Mouse (Mus musculus) adrenal gland (tissue): ENCODE measurements around the gene Dhodh.

Experiments used
- intact Hi-C: fragments of 180-260 bp; cut with DNase I; formaldehyde crosslinking; loops from one replicate; pipeline ENCODE4 v1.15.1; 2025

Dhodh gene

GRCm38 (mm10) chr8:109586972-109587504 is 21.4 kb downstream of the Dhodh start:
- intact Hi-C loops: no loop called here

DNA sequence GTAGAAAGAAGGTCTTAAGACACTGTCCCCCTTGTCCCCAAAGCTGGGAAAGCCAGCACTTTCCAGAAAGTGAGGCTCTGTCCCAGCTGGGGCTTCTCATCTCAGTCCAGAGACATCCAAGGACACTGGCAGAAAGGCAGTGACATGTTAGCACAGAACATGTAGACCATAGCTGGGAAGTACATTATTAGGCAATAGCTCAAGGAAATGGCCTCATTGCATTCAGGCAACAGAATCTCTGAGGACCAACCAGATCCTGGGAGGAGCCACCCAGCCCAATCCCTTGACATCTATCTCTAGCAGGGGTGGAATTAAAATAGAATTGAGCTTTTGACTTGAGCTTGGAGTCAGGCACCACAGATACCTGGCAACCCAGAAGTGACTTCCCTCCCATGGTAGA is 22.8 kb downstream of the Dhodh start:
- intact Hi-C loops: no loop called here

- intact Hi-C loops: no loop called here
Measured at GRCm38 (mm10) chr8:109584830-109585229, 23.6 kb downstream of the Dhodh start.

GRCm38 (mm10) chr8:109584293-109584692 is 24.2 kb downstream of the Dhodh start:
- intact Hi-C loops: no loop called here

DNA sequence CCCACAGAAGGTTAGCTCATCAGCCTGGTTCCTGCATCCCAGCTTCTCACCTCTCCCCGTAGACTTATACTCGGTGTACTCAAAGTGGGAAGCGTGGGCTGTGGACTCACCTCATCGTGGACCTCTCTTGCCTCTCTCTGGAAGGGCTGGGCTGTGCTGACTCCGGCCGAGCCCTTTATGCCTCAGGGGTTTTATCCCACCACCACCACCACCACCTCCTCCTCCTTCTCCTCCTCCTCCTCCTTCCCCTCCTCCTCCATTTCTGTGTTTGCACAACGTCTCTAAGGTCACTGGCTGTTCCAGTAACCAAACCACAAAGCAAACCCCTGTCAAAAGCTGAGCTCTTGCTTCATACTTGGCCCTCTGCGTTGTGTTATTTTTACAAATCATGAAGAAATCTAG is 29.6 kb downstream of the Dhodh start, which contains the start of gene Hp:
TSS of gene Hp (minus strand) at position 273 of the 402 bp plus-strand sequence.
- intact Hi-C loops: no loop called here

GRCm38 (mm10) chr8:109576311-109576710 is 32.2 kb downstream of the Dhodh start:
- intact Hi-C loops: no loop called here

GRCm38 (mm10) chr8:109571139-109571538 is 37.3 kb downstream of the Dhodh start:
- intact Hi-C loops: no loop called here

DNA sequence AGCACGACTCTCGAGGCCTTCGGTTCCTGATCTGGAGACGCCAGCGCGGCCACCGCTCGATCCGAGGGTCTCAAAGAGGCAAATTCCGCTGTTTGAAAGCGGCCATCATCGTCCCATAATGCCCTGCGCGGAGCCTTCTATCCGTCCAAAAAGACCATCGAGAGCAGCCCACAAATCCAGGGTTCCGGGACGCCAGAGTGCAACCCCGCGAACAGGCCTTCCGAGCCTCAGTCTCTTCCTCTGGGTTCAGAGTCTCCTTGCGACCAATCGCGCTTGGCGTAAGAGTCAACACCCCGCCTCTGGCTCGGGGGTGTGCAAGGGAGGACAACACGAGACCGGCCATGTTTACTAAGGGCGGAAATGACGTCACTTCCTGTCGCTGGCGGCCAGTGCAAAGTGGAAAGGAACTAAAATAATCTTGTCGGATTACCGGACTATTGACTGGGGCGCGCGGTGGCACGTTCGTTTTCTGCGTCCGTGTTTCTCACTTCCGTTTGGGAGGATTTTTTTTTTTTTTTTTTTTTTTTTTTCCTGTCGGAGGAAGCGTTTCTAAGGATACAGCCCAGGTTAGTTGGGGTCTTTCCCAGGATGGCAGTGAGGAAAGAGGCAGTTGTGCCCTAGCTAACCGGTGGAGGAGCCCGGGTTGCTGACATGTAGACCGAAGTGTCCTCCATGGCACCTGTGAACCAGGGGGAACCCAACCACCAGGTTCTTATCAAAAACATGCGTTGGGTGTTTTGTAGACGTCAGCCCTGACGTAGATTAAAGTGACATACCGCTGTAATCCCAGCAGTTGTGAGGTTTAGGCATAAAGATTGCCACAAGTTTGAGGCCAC is 42.8 kb downstream of the Dhodh start, which contains the start of the genes Dhx38 and Txnl4b:
TSS of gene Dhx38 (minus strand) at position 364 of the 836 bp plus-strand sequence.
TSS of gene Txnl4b (plus strand) at position 395 of the 836 bp plus-strand sequence.
- intact Hi-C loops: loop anchor here (2.0 to 10.0 kb wide), 2 partner anchors 41 to 1981 kb away; partner anchors contain the start of gene Psmd7

DNA sequence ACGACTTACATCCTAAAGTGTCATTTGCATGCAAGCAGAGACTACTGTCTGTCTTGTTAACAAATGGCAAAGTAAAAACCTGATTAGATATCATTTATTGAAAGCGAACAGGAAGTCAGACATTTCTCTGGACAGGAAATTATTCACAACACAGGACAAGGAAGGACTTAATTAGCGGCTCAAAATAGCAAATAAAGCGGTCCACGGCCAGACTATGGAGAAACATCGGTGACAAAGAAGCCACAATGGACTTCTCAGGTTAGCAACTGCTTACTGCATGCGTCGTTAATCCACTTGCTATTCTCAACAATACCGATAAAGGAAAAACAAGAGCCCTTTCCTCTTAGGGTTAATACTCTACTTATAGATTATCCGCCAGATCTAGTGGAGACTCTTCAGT is 43.7 kb downstream of the Dhodh start:
- intact Hi-C loops: loop anchor here (10.0 kb wide), 1 partner anchor 1980 kb away; the partner anchor contains the start of gene Psmd7

DNA sequence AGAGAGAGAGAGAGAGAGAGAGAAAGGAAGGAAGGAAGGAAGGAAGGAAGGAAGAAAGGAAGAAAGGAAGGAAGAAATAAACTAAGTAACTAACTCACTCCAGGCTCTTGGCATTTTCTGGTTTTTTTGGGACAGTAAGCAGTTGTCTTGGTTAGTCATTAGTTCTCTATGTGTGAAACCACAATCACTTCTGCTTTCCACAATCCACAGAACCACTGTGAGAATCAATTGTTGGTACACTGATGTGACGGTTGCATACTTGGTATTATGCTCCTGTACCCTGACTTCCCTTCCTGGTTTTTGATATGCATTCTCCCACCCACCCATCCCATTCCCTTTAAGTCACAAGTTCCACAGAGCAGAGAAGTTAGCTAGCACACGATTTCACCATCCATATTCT is 44.6 kb downstream of the Dhodh start:
- intact Hi-C loops: loop anchor here (10.0 kb wide), 1 partner anchor 1979 kb away; the partner anchor contains the start of gene Psmd7

GRCm38 (mm10) chr8:109551663-109552062 is 56.8 kb downstream of the Dhodh start:
- intact Hi-C loops: no loop called here

DNA sequence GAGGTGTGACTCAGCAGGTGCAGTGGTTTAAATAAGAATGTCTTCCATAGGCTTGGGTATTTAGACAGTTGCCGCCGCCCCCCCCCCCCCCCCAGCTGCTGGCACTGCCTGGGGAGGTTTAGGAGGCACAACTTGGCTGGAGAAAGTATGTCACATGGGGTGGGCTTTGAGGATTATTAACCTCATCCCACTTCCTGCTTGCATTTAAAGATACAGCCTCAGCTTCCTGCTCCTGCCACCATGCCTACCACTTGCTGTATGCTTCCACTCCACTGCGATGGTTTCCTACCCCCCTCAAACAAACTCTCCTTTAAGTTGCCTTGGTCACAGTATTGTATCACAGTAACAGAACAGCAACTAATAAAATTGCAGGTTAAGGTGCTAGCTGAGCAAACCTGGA is 64.4 kb downstream of the Dhodh start:
- intact Hi-C loops: no loop called here

GRCm38 (mm10) chr8:109542748-109543519 is 65.5 kb downstream of the Dhodh start:
- intact Hi-C loops: no loop called here

- intact Hi-C loops: no loop called here
Measured at GRCm38 (mm10) chr8:109542165-109542564, 66.3 kb downstream of the Dhodh start.
